In the genomic region with DNA sequence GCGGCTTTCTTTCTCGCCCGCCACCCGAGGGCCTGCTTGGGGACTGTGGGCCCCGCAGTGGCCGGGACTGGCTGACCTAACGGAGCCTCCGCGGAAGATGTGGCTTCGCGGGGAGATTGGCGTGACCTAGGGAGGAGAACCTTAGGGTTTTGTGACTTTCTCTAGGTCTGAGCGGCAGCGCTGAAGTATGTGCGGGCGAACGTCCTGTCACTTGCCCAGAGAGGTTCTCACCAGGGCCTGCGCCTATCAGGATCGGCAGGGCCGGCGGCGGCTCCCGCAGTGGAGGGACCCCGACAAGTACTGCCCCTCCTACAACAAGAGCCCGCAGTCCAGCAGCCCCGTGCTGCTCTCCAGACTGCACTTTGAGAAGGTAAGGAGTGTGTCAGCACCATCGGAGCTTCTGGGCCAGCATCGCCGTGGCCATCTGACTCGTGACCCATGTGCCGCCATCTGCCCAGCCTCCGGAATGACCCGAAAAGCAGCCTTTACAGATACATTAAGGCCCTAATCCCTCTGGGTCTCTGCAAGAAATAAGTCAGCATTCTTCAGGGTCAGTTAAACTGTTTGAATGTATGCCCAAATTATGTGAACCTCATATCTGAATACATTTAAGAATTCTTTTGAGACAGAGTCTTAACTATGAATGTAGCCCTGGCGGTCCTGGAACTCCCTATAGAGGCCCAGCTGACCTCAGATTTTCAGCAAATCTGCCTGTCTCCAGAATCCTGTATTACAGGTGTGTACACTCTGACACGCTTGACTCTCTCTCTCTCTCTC, we compare ENCODE assay signal across 8 mouse cellular contexts. TPM values are rescaled to one million over a fixed set of nuclear protein-coding genes. Genes with fewer than 3 reads are reported as not detected.
DNase-seq lines count a peak whose midpoint lies in the region; ATAC-seq and TF ChIP-seq lines count a peak whose summit lies in the region.

No protein-coding gene starts in this region.

- peak overlapping the region; percentile 86 for H3K9ac ChIP-seq in forebrain, embryonic 16.5 days (replicated peaks; ENCODE audit: low read depth, low read length)
- peak overlapping the region; percentile 89 for H3K9ac ChIP-seq in hindbrain, embryonic 14.5 days
- peak overlapping the region; percentile 92 for H3K9ac ChIP-seq in liver, adult 2 months (ENCODE audit: low read depth, low read length)
- peak overlapping the region; percentile 70 for H3K9ac ChIP-seq in midbrain, embryonic 15.5 days

- H3K27me3 ChIP-seq in forebrain, embryonic 16.5 days (replicated peaks; ENCODE audit: control insufficient read depth, insufficient read depth, low read length) = no peaks in the 10 kb centered on the region
- H3K27me3 ChIP-seq in hindbrain, embryonic 14.5 days (ENCODE audit: control insufficient read depth, insufficient read depth, low read length) = no peaks in the 10 kb centered on the region
- no peaks in the 10 kb centered on the region for H3K27me3 ChIP-seq in liver, adult 2 months (ENCODE audit: control insufficient read depth, insufficient read depth, low read length)
- H3K27me3 ChIP-seq in midbrain, embryonic 15.5 days (replicated peaks) = no peaks in the 10 kb centered on the region

- peaks cover 22% of the 10 kb centered on the region for H3K36me3 ChIP-seq in forebrain, embryonic 16.5 days (ENCODE audit: control insufficient read depth, insufficient read depth)
- peaks cover 72% of the 10 kb centered on the region for H3K36me3 ChIP-seq in hindbrain, embryonic 14.5 days (replicated peaks; ENCODE audit: control insufficient read depth, insufficient read depth)
- H3K36me3 ChIP-seq in liver, adult 2 months (ENCODE audit: control insufficient read depth, insufficient read depth, low read length) = peaks cover 41% of the 10 kb centered on the region
- H3K36me3 ChIP-seq in midbrain, embryonic 15.5 days (replicated peaks) = peaks cover 38% of the 10 kb centered on the region

- ATAC-seq in forebrain, embryonic 16.5 days = peak; percentile 72
- peak; percentile 49 for ATAC-seq in hindbrain, embryonic 14.5 days (ENCODE audit: low FRiP score)
- ATAC-seq in midbrain, embryonic 15.5 days (replicated peaks) = peak; percentile 81

- peaks cover 12% of the 10 kb centered on the region for H3K4me1 ChIP-seq in forebrain, embryonic 16.5 days (replicated peaks; ENCODE audit: control insufficient read depth, insufficient read depth, low read length)
- H3K4me1 ChIP-seq in hindbrain, embryonic 14.5 days (replicated peaks; ENCODE audit: control insufficient read depth, insufficient read depth, low read length) = peaks cover 11% of the 10 kb centered on the region
- peaks cover 7% of the 10 kb centered on the region for H3K4me1 ChIP-seq in liver, adult 2 months (ENCODE audit: control insufficient read depth, insufficient read depth, low read length)
- H3K4me1 ChIP-seq in midbrain, embryonic 15.5 days = peaks cover 16% of the 10 kb centered on the region

- TF ChIP-seq CTCF in liver, adult 2 months (IDR thresholded peaks at IDR 0.05; ENCODE audit: low read depth, low read length) = no peak

- peak overlapping the region; percentile 73 for H3K4me3 ChIP-seq in forebrain, embryonic 16.5 days (replicated peaks; ENCODE audit: low read length)
- H3K4me3 ChIP-seq in hindbrain, embryonic 14.5 days (replicated peaks; ENCODE audit: low read length) = peak overlapping the region; percentile 84
- H3K4me3 ChIP-seq in liver, adult 2 months (ENCODE audit: insufficient read depth, low read depth, low read length) = peak overlapping the region; percentile 89
- H3K4me3 ChIP-seq in midbrain, embryonic 15.5 days = peak overlapping the region; percentile 51

- intact Hi-C loops in left cerebral cortex, postnatal 10 days (cut with DNase I) = loop anchor here (5.0 kb wide), 1 partner anchor 68 kb away; a partner anchor contains a TSS

- DNase-seq in left cerebral cortex, postnatal 10 days (ENCODE audit: extremely low spot score in 1 of 2, low spot score in 2 of 2) = peak; percentile 23 to 62
- DNase-seq in left cerebral cortex, adult 8-10 months (ENCODE audit: low spot score in 2 of 2) = no peak
- DNase-seq in cerebellum, adult 8-10 months = peak; percentile 57
- DNase-seq in hindbrain, embryonic 14.5 days (ENCODE audit: low spot score) = peak; percentile 33
- peak; percentile 15 for DNase-seq in liver, adult 2 months (ENCODE audit: extremely low read depth, low read depth, low spot score)
- DNase-seq in testis, postnatal 14 days (ENCODE audit: low spot score) = peak; percentile 63

- H3K27ac ChIP-seq in forebrain, embryonic 16.5 days (ENCODE audit: low read length) = peak overlapping the region; percentile 72
- H3K27ac ChIP-seq in hindbrain, embryonic 14.5 days = peak overlapping the region; percentile 80
- H3K27ac ChIP-seq in liver, adult 2 months (replicated peaks; ENCODE audit: insufficient read depth, low read depth, low read length) = peak overlapping the region; percentile 63
- H3K27ac ChIP-seq in midbrain, embryonic 15.5 days = peak overlapping the region; percentile 83

- H3K9me3 ChIP-seq in forebrain, embryonic 16.5 days (ENCODE audit: control insufficient read depth, low read length) = no peaks in the 10 kb centered on the region
- H3K9me3 ChIP-seq in hindbrain, embryonic 14.5 days (ENCODE audit: control insufficient read depth, low read length) = no peaks in the 10 kb centered on the region
- H3K9me3 ChIP-seq in midbrain, embryonic 15.5 days = no peaks in the 10 kb centered on the region

- 2% methylated on average over 35 of the region's 35 CpGs for WGBS in forebrain, embryonic 16.5 days
- 4% methylated on average over 35 of the region's 35 CpGs for WGBS in hindbrain, embryonic 14.5 days
- WGBS in liver, adult 2 months = 6% methylated on average over 35 of the region's 35 CpGs
- 3% methylated on average over 35 of the region's 35 CpGs for WGBS in midbrain, embryonic 15.5 days

- no peaks in the 10 kb centered on the region for H3K79me2 ChIP-seq in liver, adult 2 months (ENCODE audit: control insufficient read depth, insufficient read depth, low read length)

- H3K4me2 ChIP-seq in forebrain, embryonic 16.5 days (ENCODE audit: low read length) = peak overlapping the region; percentile 79
- peak overlapping the region; percentile 80 for H3K4me2 ChIP-seq in hindbrain, embryonic 14.5 days (replicated peaks)
- H3K4me2 ChIP-seq in midbrain, embryonic 15.5 days = peak overlapping the region; percentile 83

- no peak for TF ChIP-seq POLR2A in liver, adult 2 months (IDR thresholded peaks at IDR 0.05; ENCODE audit: extremely low read depth, insufficient read depth, low read length)

RNA-seq across cellular contexts. Expression of a gene that starts 0.8 kb away (rescaled TPM):
- 10 to 100 TPM; 25.8 to 27.3 TPM for total RNA-seq in left cerebral cortex, postnatal 10 days (2021)
- total RNA-seq in left cerebral cortex, adult 8-10 months (2022) = 10 to 100 TPM; 24.7 to 27.7 (median 25.0) TPM
- 57.9 and 62.9 TPM in 2 replicates for polyA plus RNA-seq in forebrain, embryonic 16.5 days (2015; fragmentation: Nextera tagmentation; extraction: Ambion mirVana)
- 36.6 and 38.5 TPM in 2 replicates for polyA plus RNA-seq in hindbrain, embryonic 14.5 days (2014; fragmentation: Nextera tagmentation; extraction: Ambion mirVana)
- 6.5 and 7.9 TPM in 2 replicates for total RNA-seq in liver, adult 2 months (2014; rRNA removed)
- 6.3 and 9.6 TPM in 2 replicates for polyA plus RNA-seq in liver, adult 2 months (2012; rRNA removed)
- 40.9 and 45.6 TPM in 2 replicates for polyA plus RNA-seq in midbrain, embryonic 15.5 days (2015; fragmentation: Nextera tagmentation; extraction: Ambion mirVana)

RNA-seq across cellular contexts. Expression of a gene that starts 26.9 kb away (rescaled TPM):
- total RNA-seq in left cerebral cortex, postnatal 10 days (2021) = 100 to 1,000 TPM; 183 to 198 TPM
- total RNA-seq in left cerebral cortex, adult 8-10 months (2022) = 100 to 1,000 TPM; 245 to 257 (median 245) TPM
- 173 and 186 TPM in 2 replicates for polyA plus RNA-seq in forebrain, embryonic 16.5 days (2015; fragmentation: Nextera tagmentation; extraction: Ambion mirVana)
- 203 and 213 TPM in 2 replicates for polyA plus RNA-seq in hindbrain, embryonic 14.5 days (2014; fragmentation: Nextera tagmentation; extraction: Ambion mirVana)
- 41.1 and 57.2 TPM in 2 replicates for total RNA-seq in liver, adult 2 months (2014; rRNA removed)
- 19.5 and 21.5 TPM in 2 replicates for polyA plus RNA-seq in liver, adult 2 months (2012; rRNA removed)
- 198 and 199 TPM in 2 replicates for polyA plus RNA-seq in midbrain, embryonic 15.5 days (2015; fragmentation: Nextera tagmentation; extraction: Ambion mirVana)

Comparison
In these comparisons a context has a peak if more than half of its experiments do, and no peak if none do; other contexts are left out.
1. DNase-seq: peak in left cerebral cortex, postnatal 10 days (2 of 2), cerebellum, adult 8-10 months (single experiment), hindbrain, embryonic 14.5 days (single experiment), liver, adult 2 months (single experiment) and testis, postnatal 14 days (single experiment); none in left cerebral cortex, adult 8-10 months (0 of 2).
2. Peak in every context shown above with its lines, with median percentiles within 50 percentile points of each other: ATAC-seq, H3K27ac ChIP-seq, H3K4me2 ChIP-seq, H3K4me3 ChIP-seq and H3K9ac ChIP-seq.